Mouse (Mus musculus): ENCODE results near the gene Vcp.

Gene Vcp

DNA sequence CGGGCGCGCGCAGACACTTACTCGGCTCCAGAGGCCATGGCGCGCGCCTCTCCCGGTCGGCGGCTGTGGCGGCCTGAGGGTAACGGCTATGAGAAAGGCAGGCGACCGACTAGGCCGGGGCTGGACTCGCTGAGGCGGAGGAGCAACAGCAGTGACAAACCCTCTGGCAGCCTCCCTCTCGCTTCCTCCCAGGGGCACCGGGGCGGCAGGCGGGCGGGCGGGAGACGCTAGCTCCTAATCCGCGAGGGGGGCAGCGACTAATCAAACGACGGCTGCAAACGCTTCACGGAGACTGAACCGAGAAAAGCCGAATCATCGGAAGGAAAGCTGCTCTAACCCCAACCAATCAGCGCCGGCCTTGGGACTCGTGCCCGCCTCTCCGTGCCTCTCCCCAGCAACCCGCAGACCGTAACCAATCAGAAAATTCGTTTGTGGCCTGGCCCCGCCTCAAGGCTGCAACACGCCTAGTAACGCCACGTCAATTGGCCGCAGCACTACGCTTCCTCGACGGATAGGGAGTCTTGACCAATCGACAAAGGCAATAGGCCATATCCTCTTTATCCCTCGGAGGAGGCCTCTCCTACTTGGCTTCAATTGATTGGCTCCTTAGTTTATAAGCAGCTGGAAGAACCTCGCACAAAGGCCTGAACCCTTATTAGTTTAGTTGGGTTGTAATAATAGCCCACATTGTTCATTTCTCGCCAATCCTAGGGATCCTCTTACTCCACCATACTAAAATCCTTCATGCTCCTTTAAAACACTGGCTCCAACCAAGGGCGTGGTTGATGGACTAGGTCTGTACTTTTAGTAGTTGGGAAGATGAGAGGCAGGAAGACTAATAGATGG is at the start of gene Vcp:
Gene Vcp, minus strand, starts transcription at position 367 of the 846 bp plus-strand sequence.
- DNase-seq, result peak; percentile 99

DNA sequence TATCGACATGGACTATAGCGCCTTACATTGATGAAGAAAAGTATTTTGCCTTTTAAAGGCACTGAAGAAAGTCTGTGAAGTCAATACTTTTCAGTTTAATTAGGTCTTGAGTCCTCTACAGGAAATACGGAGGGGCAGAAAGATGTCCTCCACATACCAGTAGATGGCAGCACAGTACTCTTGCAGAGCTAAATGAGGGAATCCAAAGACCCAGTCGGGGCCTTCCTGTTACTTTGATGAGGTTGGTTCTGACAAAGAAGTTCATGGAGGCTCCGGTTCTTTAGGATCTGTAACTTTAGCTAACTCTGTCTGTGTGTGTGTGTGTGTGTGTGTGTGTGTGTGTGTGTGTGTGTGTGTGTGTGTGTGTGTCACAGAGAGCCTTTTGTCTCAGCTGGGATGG is 46.9 kb upstream of the Vcp start:
- peak; percentile 90 for DNase-seq

DNA sequence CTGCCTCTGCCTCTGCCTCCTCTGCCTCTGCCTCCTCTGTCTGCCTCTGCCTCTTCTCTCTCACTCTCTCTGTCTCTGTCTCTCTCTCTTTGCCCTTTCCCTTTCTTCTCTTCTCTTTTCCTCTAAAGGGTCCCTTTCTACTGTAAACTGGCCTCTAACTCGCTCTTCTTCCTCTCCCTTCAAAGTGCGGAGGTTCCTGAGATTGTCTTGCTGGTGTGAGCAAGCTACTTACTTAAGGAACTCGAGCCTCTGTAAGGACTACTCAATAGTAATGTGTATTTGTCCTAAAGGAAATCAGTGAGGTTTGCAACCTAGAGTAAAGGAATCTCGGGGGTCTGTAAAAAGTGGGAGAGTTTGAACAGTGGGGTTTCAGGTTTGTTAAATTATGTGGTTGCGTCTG is 46.3 kb upstream of the Vcp start:
- DNase-seq, result no peak

DNA sequence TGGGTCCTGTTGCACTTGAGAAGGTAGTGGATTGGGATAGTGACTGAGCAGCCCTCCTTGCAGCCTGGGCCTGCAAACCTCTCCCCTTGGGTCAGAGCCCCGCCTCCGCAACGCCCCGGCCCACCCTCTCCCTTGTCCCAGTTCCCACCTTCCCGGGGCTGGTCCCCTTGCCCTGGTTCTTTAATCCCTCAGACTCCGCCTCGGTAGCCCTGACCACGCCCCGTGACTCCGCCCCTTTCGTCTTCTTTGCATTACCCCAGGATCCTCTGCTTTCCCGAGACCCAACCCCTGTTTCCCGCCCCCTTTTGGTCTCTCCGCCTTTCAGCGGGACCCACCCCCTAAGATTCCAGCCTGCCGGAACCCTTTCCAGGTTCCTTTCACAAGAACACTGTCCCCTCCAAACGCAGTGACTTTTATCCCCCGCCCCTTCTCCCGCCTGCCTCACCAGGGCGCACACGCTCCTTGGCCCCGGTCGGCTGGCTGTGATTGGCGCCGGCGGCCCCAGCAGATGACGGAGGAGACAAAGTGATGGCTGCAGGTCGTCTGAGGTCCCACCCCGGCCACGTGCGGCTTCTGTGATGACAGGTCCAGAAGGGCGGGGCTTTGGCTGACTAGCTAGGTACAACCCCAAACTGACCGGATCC is 45.5 kb upstream of the Vcp start, which contains the start of gene Fam214b:
Gene Fam214b, minus strand, starts transcription at position 562 of the 644 bp plus-strand sequence.
- DNase-seq, result peak; percentile 97

DNA sequence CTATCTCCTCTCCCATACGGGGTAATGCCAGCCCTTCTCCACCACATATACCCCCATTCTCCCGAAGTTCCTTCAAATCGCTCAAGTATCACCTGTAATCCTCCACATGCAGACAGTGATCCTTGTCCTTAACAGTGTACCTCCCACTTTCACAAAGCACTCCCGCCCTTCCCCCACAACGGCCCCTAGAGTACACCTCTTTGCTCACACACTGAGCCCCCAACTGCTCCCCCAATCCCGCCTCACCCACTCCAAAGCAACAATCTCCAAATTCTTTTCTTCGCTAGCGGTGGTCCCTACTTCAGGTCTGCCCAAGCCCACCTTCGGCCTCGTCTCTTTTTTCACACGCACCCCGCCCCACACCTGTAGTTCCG is 45.0 kb upstream of the Vcp start:
- no peak for DNase-seq

DNA sequence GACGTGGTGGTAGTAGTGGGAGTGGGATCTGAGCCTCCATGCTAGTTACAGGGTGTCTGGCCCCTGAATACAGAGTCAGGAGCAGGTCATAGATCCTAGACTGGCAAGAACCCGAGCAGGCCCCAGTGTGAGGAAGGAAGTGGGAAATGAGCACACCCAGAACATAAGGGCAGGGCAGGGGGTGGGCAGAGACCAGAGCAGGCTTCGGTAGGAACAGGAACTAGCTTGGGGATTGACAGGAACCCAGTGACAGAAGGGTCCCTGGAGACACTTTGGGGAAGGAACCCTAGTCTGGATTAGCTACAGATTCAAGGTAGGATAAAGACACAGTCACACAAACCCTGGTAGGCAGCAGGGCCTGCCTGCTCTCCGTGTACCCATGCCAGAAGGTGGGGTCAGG is 44.4 kb upstream of the Vcp start:
- peak; percentile 58 for DNase-seq

DNA sequence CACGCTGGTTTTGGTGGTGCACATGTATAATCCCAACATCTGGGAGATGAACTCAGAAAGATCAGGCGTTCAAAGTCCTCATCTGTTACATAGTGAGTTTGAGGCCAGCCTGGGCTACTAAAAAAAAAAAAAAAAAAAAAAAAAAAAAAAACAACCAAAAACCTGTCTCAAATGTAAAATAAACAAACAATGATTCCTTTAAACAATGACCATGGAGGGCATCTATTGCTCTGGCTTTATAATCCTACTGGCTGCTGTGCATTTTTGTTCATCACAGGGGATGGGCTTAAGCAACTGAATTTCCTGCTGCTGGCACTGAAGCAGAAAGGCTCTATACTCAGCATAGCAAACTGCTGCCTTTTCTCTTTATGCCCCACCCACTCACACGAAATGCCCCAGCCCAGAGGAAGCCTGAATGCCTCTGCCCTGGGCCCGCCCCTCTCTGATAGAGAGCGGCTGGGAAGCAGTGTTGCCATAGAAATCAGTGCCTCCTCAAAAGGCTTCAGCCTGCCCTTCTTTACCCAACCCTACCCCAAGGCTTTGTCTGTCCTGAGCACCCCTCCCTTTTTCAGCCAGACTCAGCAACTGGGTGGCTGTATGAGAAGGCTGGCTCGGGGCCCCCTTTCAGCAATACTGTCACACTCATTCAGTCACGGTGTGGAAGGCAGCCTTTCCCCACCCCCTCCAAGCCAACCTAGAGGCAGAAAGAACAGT is 43.5 kb upstream of the Vcp start:
- peak; percentile 50 for DNase-seq

DNA sequence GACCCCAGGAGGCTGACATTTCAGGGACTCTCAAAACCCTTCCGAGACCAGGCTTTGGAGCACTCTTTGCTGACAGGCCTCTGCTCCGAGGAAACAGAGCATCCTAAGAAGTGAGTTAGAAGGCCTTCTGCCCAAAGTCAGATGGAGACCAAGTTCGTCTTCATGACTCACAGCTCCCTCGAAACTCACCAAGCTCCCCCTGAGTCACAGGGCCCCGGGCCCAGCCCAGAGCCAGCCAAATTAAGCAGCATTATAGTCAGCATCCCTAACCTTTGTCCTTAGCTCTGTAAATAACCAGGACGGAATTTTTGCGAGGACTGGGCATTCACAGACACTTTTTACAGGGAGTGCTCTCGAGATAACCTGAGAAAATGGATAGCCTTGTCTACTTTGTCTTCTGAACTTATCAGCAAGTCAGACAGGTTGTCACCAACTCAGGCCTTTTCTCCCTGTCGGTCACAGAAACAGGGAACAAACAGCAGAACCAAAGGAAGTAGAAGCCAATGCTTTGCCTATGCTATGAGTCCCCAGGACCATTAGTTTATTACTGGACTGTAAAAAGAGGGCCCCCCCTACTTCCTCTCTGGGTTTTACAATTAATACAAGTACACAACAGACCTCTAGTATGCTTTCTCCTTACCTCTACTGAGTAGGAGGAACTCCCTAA is 40.7 kb upstream of the Vcp start:
- DNase-seq, result no peak

DNA sequence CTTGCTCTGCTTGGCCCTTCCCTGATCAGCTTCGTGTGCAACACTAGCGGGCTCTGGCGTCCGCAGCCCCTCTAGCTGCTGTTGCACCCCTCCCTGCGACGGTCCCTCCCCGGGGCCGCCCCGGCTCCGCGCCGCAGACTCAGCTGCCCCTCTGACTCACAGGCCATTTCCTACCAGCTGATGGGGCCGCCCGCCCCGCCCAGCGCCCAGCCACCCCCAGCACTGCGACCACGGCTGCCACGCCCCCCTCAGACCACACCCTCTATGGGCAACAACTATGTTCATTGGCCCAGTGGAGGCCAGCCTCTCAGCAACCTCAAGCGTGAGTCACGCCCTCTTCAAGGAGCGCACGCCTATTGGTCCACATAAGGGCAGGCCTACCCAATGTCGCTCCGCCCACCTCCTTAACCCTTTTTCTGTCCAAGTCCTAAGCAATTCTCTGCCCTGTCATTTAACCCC is 39.8 kb upstream of the Vcp start:
- DNase-seq, result peak; percentile 95

DNA sequence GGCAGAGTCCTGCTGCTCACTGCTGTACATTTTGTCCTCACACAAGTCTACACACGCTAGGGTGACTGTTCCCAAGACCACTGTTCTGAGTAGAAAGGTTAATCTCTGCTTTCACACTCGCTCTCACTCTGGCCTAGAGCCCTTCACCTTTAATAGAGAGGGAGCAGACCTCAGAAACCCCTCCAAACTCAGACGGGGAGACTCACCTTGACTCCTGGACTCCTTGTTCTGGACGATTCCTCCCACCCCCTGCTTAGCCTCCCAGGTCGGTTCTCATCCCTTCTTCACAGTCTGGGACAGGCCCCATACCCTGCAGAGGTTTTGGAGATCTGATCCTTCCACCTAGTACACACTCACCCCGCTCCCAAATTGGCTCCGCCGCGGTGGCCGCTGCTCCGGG is 39.3 kb upstream of the Vcp start:
- no peak for DNase-seq

DNA sequence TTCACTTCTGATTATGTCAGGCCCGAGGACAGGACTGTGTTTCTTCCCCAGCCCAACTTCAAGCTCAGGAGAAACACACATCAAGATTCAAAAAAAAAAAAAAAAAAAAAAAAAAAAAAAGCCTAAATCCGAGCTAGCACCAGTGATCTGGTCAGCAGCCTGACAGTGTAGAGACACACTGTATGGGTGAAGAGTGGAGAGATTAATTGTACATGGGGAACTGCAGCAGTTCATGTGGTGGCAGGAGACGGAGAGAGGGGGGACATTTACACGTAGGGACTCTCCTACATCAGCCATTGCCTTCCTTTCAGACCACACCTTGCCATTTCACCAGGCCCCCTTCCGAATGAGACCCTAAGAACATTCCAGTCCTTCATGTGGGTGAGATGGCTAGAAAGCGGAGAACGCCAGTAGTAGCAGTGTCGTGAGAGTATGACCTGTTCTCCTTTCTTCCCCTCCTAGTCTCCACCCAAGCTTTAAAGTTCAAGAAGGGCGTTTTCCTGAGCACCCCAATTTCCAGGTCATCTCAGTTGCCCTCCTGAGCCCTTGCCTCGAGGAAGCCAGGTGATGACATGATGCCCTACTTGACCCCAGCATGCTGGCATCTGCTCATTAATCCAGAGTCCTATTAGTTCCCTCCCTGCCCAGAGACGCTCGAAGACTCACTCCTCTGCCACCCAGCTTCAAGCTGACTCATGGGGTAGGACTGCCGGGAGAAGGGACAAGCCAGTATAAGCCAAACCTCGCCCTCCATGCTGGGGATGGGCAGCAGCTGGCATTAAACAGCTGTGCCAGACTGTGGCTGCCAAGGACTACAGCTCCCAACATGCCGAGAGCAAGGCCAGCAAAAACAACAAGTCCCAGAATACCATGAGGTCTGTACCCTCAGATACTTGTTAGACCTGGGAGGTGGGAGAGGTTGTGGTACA is 38.5 kb upstream of the Vcp start:
- peak; percentile 41 for DNase-seq

DNA sequence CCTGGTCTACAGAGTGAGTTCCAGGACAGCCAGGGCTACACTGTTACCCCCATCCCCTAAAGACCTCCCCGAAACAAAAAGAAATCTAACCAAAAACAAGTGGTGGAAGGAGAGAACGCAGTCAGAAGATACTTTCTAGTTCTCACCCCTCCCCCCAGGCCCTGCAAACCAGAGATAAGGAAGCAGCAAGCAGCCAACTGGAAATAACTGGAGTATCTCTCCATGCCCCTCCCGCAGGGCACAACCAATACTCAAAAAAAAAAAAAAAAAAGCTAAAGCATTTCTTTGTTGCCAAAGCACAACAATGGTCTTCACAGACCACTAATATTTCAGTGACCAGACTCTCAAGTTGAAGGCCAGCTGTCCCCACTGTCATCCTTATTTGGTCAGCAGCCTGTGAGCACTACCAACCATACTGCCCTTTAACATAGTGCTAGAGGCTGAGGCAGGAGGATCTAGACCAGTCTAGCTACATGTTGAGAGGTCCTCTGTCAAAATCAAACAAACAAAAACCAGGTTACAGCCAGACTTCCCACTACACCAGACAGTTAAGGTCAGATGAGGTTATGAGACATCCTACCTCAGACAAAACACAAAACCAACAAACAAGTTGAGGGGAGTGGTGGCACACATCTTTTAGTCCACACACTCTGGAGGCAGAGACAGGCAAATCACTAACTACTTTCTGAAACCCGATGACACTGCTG is 37.7 kb upstream of the Vcp start:
- no peak for DNase-seq

DNA sequence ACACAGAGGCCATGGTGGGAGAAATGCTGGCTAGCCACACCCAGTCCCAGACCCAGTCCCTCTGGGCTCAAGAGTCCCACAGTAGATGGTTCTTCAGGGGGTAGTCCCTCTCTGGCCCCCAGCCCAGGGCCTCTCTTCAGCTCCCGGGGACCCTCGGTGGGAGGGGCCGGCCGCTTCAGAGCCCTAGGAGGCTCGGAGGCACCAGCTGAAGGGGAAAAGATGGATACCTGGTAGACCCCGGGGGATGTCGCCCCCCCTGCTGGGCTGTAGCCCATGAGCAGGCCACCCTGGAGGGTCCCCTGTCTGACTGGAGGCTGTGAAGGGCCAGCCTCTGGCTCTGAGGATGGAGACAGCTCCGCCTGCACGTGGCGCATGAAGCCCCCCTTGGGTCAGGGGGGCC is 36.0 kb upstream of the Vcp start:
- no peak for DNase-seq

DNA sequence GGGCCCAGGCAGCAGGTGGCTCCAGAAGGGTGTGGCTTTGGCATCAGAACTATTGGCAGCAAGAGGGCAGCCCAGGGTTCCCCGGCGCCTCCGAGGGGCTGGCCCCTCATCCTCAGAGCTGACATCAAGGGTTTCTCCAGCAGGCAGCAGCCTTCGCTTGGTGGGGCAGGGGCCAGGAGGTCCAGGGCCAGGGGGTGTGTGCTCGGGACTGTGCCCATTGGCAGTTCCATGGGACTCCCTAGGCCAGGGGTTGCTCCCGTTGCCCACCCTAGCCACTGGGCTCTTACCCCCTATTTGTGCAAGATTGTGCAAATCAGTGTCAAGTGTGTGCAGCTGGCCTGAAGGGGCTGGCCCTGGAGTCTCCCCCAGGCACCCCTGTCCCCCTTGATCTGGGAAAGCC is 35.5 kb upstream of the Vcp start:
- DNase-seq, result no peak

DNA sequence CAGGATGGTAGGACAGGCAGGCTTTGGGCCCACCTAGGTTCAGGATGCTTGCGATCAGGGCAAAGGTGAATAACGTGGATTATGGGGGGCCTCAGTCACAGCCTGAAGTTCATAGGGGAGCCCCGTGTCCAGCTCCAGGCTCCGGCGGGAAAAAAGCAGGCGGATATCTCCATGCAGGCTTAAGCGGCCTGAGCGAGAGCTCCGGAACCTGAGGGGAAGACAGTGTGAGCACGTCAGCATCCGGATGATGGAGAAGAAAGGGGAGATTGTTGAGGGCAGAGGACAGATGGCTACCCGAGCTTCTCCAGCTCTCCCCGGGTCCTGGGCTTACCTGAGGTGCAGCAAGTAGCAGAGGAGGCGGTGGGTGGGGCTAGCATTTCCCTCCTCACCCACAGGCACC is 33.2 kb upstream of the Vcp start:
- no peak for DNase-seq

DNA sequence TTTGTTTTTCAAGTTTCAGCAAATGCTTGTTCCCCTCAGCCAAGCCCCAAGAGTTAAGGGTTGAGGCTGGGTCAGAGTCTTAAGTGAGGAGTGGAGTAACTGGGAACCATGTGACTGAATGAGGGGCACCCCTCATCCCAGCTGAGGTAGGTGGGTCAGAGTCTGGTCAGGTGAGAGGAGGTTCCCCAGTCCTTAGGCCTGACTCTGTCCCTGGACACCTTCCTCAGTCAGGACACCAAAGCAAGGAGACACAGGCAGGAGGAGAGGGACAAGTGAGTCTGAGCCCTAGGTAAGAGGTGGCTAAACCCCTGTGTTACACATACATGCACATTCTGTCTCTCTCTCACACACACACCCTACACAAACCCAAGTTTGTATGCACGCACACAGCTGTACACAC is 32.2 kb upstream of the Vcp start:
- no peak for DNase-seq

DNA sequence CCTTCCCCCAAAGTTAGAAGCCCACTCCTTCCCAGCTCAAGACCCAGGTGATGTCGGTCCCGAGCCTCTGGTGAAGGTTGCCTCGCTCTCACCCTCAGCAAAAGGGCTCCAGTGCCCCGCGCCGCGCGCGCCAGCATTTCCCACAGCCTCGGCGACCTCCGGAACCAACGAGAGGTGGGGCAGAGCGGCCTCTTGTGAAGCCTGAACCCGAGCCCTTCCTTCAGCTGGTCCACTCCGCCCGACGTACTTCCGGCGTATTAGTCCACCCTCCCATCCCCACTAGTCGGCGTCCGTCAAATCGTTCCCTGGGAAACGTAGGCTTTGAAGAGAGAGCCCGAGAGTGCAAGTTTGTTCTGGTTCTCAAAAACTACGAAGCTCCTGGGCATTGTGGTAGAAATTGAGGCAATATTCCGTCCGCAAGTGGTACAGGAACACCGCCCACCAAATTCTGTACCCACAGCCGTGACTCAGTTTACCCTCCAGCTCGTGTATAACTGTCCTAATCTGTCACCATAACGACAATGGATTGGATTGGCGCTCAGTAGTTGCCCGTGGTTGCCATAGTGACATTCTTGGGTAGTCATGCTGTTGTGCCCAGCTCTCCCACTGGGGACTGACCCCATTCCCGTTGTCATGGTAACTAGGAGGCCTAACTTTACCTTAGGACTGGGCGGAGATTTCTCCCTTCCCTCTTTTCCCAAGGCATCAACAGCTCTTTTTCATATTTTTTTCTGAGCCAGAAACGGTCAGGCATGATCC is 31.1 kb upstream of the Vcp start, which contains the start of gene Stoml2:
Gene Stoml2, minus strand, starts transcription at position 474 of the 759 bp plus-strand sequence.
- DNase-seq, result peak; percentile 96

DNA sequence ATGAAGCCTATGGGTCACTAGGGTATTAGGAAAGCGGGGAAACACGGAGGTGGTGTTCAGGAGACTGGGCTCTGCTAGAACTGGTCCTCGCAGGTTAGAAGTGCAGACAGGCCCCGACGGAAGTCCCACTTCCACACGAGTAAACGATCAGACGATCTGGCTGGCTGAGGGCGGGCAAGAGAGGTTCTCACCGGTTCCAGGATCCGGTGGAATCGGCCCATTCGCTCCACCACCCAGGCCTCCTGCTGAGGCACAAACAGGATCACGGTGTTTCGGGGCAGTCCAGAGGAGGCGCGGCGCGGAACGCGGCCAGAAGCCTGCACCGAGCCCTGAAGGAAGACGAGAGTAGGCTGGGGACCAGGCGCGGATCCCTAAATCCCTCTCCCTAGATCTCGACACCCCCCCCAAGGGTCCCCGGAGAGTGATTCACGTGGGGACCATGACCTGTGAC is 30.5 kb upstream of the Vcp start:
- no peak for DNase-seq

DNA sequence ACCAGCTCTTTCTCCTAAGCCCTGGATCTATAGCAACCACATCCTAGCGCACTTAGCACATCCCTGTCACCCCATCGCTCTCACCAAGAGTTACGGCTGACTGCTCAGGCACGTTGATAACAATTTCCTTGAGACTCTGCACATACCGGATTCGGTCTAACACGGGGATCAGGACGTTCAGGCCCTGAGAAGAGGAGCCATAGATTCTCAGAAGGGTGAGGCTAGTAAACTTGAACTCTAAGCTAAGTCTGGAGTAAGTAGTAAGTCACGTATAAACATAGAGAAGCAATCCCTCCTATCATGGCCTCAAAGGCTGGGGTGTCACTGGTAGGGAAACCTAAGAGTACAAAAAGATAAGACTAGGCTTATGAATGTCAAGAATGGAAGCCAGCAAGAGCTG is 30.0 kb upstream of the Vcp start:
- DNase-seq, result no peak

DNA sequence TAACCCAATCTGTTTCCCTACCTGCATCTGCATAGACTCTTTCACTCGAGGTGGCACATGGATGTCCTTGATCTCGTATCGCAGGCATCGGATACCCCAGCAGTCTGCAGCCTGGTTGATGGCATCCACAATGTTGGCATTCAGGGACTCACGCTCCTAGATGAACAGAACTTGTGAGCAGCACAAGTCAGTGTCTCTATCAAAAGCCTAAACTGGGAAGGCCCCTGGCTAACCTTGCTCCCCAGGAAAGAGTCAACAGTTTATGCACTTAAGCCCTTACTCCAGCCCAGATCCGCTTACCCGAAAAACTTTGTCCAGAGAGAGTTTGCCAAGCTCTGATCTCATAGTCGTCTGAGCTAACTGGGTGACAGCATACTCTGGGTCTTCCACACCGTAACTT is 29.4 kb upstream of the Vcp start:
- DNase-seq, result no peak
